Mouse (Mus musculus) CD4-positive, CD25-positive, alpha-beta regulatory T cell, adult 4 months (primary cell): ENCODE data around the gene Slc7a1. TPM values are rescaled to one million over a fixed set of nuclear protein-coding genes. Genes with fewer than 3 reads are reported as not detected.

Experiments
- ATAC-seq: one replicate; pipeline ENCODE4 v1.8.0; 2017
- polyA plus RNA-seq, 2 experiments: library from polyadenylated mRNA; unstranded; fragments of 100-300 nt; shearing (Covaris generic); gene quantifications; one replicate each; pipeline ENCODE4 v1.2.1; 2017

Slc7a1 gene
- polyA plus RNA-seq = 10 to 100 TPM; 13.2 to 19.0 TPM

- ATAC-seq = peak; percentile 76
Measured at GRCm38 (mm10) chr5:148399660-148400443, at the start of gene Slc7a1. TSS of gene Slc7a1 (minus strand) at chr5:148399904.

GRCm38 (mm10) chr5:148444974-148445373 lies 45.3 kb upstream of the Slc7a1 start:
- no peak for ATAC-seq

- no peak for ATAC-seq
Measured at GRCm38 (mm10) chr5:148443734-148444133, 44.0 kb upstream of the Slc7a1 start.

GRCm38 (mm10) chr5:148435660-148436059 lies 36.0 kb upstream of the Slc7a1 start:
- no peak for ATAC-seq

DNA sequence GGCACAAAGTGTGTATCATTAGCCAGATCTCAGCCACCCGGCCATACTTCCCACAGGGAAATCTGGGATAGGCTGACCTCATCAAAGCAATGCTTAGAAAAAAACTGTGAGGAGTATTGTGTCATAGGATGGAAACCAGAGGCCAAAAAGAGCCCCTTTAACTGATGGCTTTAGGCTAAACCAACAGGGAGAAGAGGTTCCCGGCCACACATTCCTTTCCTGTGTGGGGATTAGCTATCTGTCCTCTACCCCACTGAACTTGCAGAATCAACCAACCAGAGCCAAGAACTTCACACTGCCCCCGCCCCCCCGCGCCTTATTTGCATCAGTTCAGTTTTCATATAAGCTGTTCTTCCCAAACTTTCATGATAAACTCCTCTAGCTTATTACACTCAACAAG lies 32.4 kb upstream of the Slc7a1 start:
- ATAC-seq = no peak

- ATAC-seq = peak; percentile 68
Measured at GRCm38 (mm10) chr5:148428846-148429245, 29.1 kb upstream of the Slc7a1 start.

- ATAC-seq = no peak
Measured at GRCm38 (mm10) chr5:148425136-148425535, 25.4 kb upstream of the Slc7a1 start.

DNA sequence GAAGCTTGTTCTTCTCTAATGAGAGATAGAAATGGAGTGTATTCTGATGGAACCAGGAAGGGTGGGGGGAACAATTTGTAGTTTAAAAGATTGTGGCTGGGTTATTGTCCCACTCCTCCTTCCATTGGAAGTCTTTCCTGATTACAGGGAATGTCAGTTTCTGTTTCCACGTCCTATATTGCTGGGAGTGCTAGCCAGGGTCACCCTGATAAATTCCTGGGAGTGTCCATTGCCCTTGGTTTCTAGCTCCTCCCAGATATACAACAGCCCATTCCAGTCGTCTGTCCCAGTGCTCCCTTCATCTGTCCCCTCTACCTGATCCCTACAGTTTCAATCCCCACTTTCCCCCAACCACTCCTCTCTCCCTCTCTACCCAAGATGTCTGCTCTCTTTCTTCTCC lies 21.6 kb upstream of the Slc7a1 start:
- no peak for ATAC-seq

DNA sequence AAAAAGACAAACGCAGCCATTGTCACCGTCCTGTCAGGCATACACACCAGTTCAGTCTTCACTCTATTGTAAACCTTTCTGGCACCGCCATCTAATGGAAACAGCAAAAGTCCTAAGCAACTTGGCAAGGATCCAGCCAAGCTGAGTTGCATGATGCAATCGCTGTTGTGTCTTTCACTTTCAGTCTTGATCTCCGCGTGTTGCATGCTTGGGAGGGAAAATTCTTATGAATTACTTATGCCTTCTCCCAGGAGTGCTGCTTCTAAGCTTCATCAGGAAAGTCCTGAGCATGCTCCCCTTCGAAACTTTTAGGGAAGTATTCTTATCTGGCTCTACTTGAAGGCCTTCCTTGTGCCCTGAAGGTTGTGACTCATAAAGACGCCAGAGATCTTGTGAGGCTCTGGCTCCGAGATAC lies 19.4 kb upstream of the Slc7a1 start:
- ATAC-seq = peak; percentile 88

DNA sequence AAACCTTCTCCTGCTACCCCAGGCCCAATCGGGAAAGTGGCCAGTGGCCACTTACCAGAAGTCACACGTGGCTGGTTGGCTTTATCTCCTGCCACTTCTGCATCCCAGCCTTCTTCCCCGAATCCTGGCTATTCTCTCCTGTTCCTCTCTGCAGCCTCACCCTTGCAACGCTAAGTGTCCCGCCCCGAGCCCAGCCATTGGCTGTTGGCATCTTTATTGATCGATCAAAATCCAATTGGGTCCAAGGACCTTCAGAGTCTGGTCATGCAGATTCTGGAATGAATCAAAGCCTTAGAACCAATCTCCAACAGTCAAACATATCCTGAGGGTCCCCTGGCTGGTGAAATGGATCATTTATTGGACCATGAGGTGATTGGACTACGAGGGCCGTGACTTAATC lies 18.7 kb upstream of the Slc7a1 start:
- ATAC-seq = no peak

GRCm38 (mm10) chr5:148417756-148418155 lies 18.1 kb upstream of the Slc7a1 start:
- no peak for ATAC-seq

GRCm38 (mm10) chr5:148416461-148416860 lies 16.8 kb upstream of the Slc7a1 start:
- no peak for ATAC-seq

- no peak for ATAC-seq
Measured at GRCm38 (mm10) chr5:148414233-148414632, 14.5 kb upstream of the Slc7a1 start.

DNA sequence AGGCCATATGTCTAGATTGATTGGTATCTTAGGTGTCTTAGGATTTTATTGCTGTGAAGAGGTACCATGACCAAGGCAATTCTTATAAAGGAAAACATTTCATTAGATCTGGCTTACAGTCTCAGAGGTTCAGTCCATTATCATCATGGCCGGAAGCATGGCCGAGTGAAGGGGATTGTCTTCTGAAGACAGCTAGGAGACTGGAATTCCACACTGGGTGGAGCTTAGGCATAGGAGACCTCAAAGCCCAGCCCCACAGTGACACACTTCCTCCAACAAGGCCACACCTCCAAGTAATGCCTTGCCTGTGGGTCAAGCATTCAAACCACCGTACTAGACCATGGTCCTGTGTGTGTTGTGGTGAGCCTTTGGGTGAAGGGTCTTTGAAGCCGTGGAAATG lies 12.8 kb upstream of the Slc7a1 start:
- ATAC-seq = no peak

- no peak for ATAC-seq
Measured at GRCm38 (mm10) chr5:148409465-148409864, 9.8 kb upstream of the Slc7a1 start.

- ATAC-seq = no peak
Measured at GRCm38 (mm10) chr5:148406913-148407312, 7.2 kb upstream of the Slc7a1 start.

GRCm38 (mm10) chr5:148404548-148404947 lies 4.8 kb upstream of the Slc7a1 start:
- ATAC-seq = no peak

- no peak for ATAC-seq
Measured at GRCm38 (mm10) chr5:148402641-148403040, 2.9 kb upstream of the Slc7a1 start.

- ATAC-seq = peak; percentile 61
Measured at GRCm38 (mm10) chr5:148398766-148399659, 691 bp downstream of the Slc7a1 start.

- peak; percentile 16 for ATAC-seq
Measured at GRCm38 (mm10) chr5:148398451-148398765, 1.3 kb downstream of the Slc7a1 start.

DNA sequence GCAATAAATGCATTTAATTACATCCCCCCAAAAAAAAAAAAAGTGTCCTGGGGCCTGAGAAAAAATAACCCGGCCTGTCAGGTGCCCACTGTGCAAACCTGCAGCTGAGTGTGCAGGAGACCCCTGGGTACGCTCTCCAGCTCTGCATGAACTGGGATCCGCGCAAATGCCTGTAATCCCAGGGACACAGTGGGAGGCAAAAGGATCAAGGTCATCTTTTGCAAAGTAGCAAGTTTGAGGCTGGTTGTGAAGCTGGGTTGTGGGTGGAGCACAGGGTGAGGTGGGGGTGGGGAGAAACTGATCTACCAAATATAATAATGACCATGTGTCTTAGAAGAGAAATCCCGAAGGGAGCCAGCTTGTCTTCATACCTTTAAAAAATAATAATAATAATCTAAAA lies 1.8 kb downstream of the Slc7a1 start:
- ATAC-seq = no peak

- no peak for ATAC-seq
Measured at GRCm38 (mm10) chr5:148397418-148397817, 2.3 kb downstream of the Slc7a1 start.

GRCm38 (mm10) chr5:148393316-148393715 lies 6.4 kb downstream of the Slc7a1 start:
- no peak for ATAC-seq

DNA sequence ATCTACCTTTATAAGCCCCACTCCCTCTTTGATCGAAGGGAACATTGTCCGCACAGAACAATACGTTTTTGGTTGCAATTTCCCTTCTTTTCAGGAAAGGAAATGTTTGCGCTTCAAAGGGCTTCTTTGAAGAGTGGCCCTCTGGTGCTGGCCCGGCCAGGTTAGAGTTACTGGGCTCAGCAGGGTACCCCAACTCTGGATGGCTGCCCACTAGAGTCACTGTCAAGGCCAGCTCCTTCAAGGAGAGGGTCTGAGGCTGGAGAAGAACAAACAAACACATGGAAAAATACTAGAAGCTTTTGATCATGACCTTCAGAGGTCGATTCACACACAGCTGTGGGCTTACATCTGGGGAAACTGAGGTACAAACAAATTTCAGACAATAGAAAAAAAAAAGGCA lies 6.9 kb downstream of the Slc7a1 start:
- no peak for ATAC-seq
